Mouse (Mus musculus): ENCODE data around the gene Eloa. TPM values are rescaled to one million over a fixed set of nuclear protein-coding genes. Genes with fewer than 3 reads are reported as not detected.

Eloa gene
- polyA plus RNA-seq, 1 experiment from 2014 or later = 29.1 TPM

DNA sequence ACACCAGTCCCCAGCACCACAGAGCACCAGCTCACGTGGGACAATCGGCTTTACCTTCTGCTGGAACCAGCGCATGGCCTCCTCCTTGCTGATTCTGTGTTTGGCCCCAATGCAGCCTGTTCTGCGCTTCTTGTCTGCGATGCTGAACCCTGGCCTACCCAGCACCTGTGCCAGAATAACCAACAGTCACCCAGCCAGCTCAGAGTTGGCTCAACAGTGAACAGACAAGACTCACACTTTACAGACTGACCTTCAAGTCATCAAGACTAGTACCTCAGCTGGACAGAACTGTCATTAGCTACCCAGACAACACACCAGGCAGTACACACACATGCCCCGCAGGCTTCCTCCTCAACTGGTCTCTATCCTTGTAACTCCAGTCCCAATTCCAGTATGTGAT is 28.7 kb upstream of the Eloa start:
- H3K27me3 ChIP-seq (ENCODE audit: insufficient read depth, low read length) = no peaks in the 10 kb centered on the region
- H3K4me2 ChIP-seq (ENCODE audit: low read length) = no peak overlapping the region
- no peak overlapping the region for H3K27ac ChIP-seq
- no peaks in the 10 kb centered on the region for H3K9me3 ChIP-seq (replicated peaks; ENCODE audit: low read length)
- H3K4me1 ChIP-seq (replicated peaks; ENCODE audit: insufficient read depth, low read length) = peaks cover 9% of the 10 kb centered on the region
- TF ChIP-seq CTCF (IDR thresholded peaks at IDR 0.05; ENCODE audit: low read depth) = no peak
- no peak overlapping the region for H3K9ac ChIP-seq (ENCODE audit: low read depth, low read length)
- peaks cover 34% of the 10 kb centered on the region for H3K36me3 ChIP-seq (ENCODE audit: insufficient read depth, low read length)
- no peak for ATAC-seq (replicated peaks; ENCODE audit: low FRiP score, low read depth)
- no peak for DNase-seq (ENCODE audit: low spot score)
- no peak overlapping the region for H3K4me3 ChIP-seq (replicated peaks; ENCODE audit: low read depth, low read length)
- 96% methylated on average over 6 of the region's 6 CpGs for WGBS

GRCm38 (mm10) chr4:136048291-136049032 is 26.9 kb upstream of the Eloa start:
- peaks cover 37% of the 10 kb centered on the region for H3K36me3 ChIP-seq (ENCODE audit: insufficient read depth, low read length)
- DNase-seq (ENCODE audit: low spot score) (no peak), ATAC-seq (replicated peaks; ENCODE audit: low FRiP score, low read depth) (0 out of 2 replicates have a peak, but pooled peaks have one; percentile 14)
- H3K9ac ChIP-seq (ENCODE audit: low read depth, low read length) = no peak overlapping the region
- H3K4me1 ChIP-seq (replicated peaks; ENCODE audit: insufficient read depth, low read length) = peaks cover 9% of the 10 kb centered on the region
- WGBS = 69% methylated on average over 4 of the region's 4 CpGs
- no peaks in the 10 kb centered on the region for H3K27me3 ChIP-seq (ENCODE audit: insufficient read depth, low read length)
- H3K4me3 ChIP-seq (replicated peaks; ENCODE audit: low read depth, low read length) = no peak overlapping the region
- H3K4me2 ChIP-seq (ENCODE audit: low read length) = no peak overlapping the region
- H3K27ac ChIP-seq = peak overlapping the region; percentile 33; the same call in 1 of the 2 replicates
- no peak for TF ChIP-seq CTCF (IDR thresholded peaks at IDR 0.05; ENCODE audit: low read depth)
- H3K9me3 ChIP-seq (replicated peaks; ENCODE audit: low read length) = no peaks in the 10 kb centered on the region

DNA sequence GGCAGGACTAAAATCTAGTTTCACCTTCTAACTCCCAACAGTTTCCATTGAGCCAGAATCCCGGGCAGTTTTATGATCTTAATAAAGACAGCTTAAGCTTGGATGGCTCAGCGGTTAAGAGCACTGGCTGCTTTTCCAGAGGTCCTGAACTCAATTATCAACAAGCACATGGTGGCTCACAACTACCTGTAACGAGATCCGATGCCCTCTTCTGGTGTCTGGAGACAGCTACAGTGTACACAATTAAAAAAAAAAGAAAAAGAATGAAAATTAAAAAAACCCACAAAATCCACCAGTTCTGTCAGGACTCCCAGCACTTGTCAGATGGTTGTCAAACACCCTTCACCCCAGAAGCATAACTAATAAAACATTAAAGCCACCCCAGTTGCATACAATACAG is 26.1 kb upstream of the Eloa start:
- no peak overlapping the region for H3K4me2 ChIP-seq (ENCODE audit: low read length)
- H3K36me3 ChIP-seq (ENCODE audit: insufficient read depth, low read length) = peaks cover 37% of the 10 kb centered on the region
- no peak overlapping the region for H3K4me3 ChIP-seq (replicated peaks; ENCODE audit: low read depth, low read length)
- no peak overlapping the region for H3K27ac ChIP-seq
- H3K4me1 ChIP-seq (replicated peaks; ENCODE audit: insufficient read depth, low read length) = peaks cover 9% of the 10 kb centered on the region
- TF ChIP-seq CTCF (IDR thresholded peaks at IDR 0.05; ENCODE audit: low read depth) = peak; percentile 36
- DNase-seq (ENCODE audit: low spot score) (peak; percentile 49), ATAC-seq (replicated peaks; ENCODE audit: low FRiP score, low read depth) (no peak)
- no peak overlapping the region for H3K9ac ChIP-seq (ENCODE audit: low read depth, low read length)
- no peaks in the 10 kb centered on the region for H3K9me3 ChIP-seq (replicated peaks; ENCODE audit: low read length)
- WGBS = 35% methylated on average over 4 of the region's 4 CpGs
- H3K27me3 ChIP-seq (ENCODE audit: insufficient read depth, low read length) = no peaks in the 10 kb centered on the region

DNA sequence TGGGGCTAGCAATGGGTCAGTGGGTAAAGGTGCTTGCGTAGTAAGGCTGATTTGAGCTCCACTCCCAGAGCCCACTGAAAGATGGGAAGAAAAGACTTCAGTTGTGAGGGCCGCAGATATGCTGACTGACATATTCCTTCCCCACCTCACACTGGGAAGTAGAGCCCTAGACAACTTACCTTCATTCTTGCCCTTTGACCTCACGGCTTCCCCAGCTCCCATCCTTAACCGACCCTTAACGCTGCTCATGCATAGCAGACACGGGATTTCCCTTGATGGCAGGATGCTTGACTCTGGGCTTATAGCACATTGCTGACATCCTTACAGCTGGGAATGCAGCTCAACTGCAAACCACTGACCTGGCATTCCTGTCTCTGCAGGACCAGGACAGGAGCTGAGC is 25.3 kb upstream of the Eloa start:
- peaks cover 7% of the 10 kb centered on the region for H3K4me1 ChIP-seq (replicated peaks; ENCODE audit: insufficient read depth, low read length)
- TF ChIP-seq CTCF (IDR thresholded peaks at IDR 0.05; ENCODE audit: low read depth) = no peak
- no peak for DNase-seq (ENCODE audit: low spot score)
- H3K4me3 ChIP-seq (replicated peaks; ENCODE audit: low read depth, low read length) = no peak overlapping the region
- WGBS = 60% methylated on average over 6 of the region's 6 CpGs
- H3K4me2 ChIP-seq (ENCODE audit: low read length) = no peak overlapping the region
- no peak overlapping the region for H3K27ac ChIP-seq
- no peaks in the 10 kb centered on the region for H3K27me3 ChIP-seq (ENCODE audit: insufficient read depth, low read length)
- 0 out of 2 replicates have a peak overlapping the region, but pooled peaks have one; percentile 13 for H3K9ac ChIP-seq (ENCODE audit: low read depth, low read length)
- H3K9me3 ChIP-seq (replicated peaks; ENCODE audit: low read length) = no peaks in the 10 kb centered on the region
- no peak for ATAC-seq (replicated peaks; ENCODE audit: low FRiP score, low read depth)
- peaks cover 37% of the 10 kb centered on the region for H3K36me3 ChIP-seq (ENCODE audit: insufficient read depth, low read length)

- ATAC-seq (replicated peaks; ENCODE audit: low FRiP score, low read depth) = no peak
- H3K36me3 ChIP-seq (ENCODE audit: insufficient read depth, low read length) = peaks cover 22% of the 10 kb centered on the region
- no peak overlapping the region for H3K27ac ChIP-seq
Measured at GRCm38 (mm10) chr4:136045091-136045490, 23.5 kb upstream of the Eloa start.

GRCm38 (mm10) chr4:136043784-136044400 is 22.3 kb upstream of the Eloa start:
- H3K4me2 ChIP-seq (ENCODE audit: low read length) = no peak overlapping the region
- no peak overlapping the region for H3K9ac ChIP-seq (ENCODE audit: low read depth, low read length)
- H3K4me1 ChIP-seq (replicated peaks; ENCODE audit: insufficient read depth, low read length) = no peaks in the 10 kb centered on the region
- H3K4me3 ChIP-seq (replicated peaks; ENCODE audit: low read depth, low read length) = no peak overlapping the region
- H3K27ac ChIP-seq = no peak overlapping the region
- ATAC-seq (replicated peaks; ENCODE audit: low FRiP score, low read depth) (no peak), DNase-seq (ENCODE audit: low spot score) (no peak)
- no peak for TF ChIP-seq CTCF (IDR thresholded peaks at IDR 0.05; ENCODE audit: low read depth)
- peaks cover 11% of the 10 kb centered on the region for H3K36me3 ChIP-seq (ENCODE audit: insufficient read depth, low read length)
- H3K27me3 ChIP-seq (ENCODE audit: insufficient read depth, low read length) = no peaks in the 10 kb centered on the region
- 84% methylated on average over 6 of the region's 6 CpGs for WGBS
- no peaks in the 10 kb centered on the region for H3K9me3 ChIP-seq (replicated peaks; ENCODE audit: low read length)

More at GRCm38 (mm10) chr4:136045091-136045490, 23.5 kb upstream of the Eloa start:
- Histone ChIP-seq H3K4me3 (replicated peaks; ENCODE audit: low read depth, low read length) (no peak overlapping the region), H3K9me3 (replicated peaks; ENCODE audit: low read length) (no peaks in the 10 kb centered on the region), H3K4me2 (ENCODE audit: low read length) (no peak overlapping the region), H3K27me3 (ENCODE audit: insufficient read depth, low read length) (no peaks in the 10 kb centered on the region), H3K4me1 (replicated peaks; ENCODE audit: insufficient read depth, low read length) (no peaks in the 10 kb centered on the region), H3K9ac (ENCODE audit: low read depth, low read length) (no peak overlapping the region)
- no peak for TF ChIP-seq CTCF (IDR thresholded peaks at IDR 0.05; ENCODE audit: low read depth)
- DNase-seq (ENCODE audit: low spot score) = no peak
- WGBS = 82% methylated on average over 5 of the region's 5 CpGs
